Mouse (Mus musculus) layer of hippocampus, adult 11-12 months (tissue): ENCODE measurements around the gene Nr2e3.
"Not testable (repeated sequence)": the region's sequence is repeated elsewhere in the genome, so short reads cannot be mapped to it uniquely, and the experiment has no call there.

Experiments
- DNase-seq: peaks from one replicate; pipeline ENCODE4 v3.0.0; 2022; ENCODE audit warnings: low spot score

Gene Nr2e3

DNA sequence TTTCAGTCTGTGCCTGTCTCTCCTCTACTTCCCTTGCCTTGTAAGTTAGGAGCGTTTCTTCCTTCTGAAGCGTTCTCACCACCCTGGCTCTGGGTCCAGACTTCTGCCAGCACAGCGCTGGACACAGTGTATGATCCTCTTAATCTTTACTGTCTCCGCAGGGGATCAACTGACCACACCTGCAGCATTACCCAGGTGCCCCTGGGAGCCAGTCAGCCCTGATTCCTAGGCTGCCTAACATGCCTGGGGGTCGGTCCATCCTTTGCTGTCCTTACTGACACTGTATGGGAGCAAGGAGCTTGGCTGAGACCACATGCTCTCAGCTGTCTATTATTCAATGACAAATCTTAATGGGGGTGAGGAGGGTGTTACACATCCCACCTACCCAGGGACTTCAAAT, 10.5 kb downstream of the Nr2e3 start:
- no peak for DNase-seq

DNA sequence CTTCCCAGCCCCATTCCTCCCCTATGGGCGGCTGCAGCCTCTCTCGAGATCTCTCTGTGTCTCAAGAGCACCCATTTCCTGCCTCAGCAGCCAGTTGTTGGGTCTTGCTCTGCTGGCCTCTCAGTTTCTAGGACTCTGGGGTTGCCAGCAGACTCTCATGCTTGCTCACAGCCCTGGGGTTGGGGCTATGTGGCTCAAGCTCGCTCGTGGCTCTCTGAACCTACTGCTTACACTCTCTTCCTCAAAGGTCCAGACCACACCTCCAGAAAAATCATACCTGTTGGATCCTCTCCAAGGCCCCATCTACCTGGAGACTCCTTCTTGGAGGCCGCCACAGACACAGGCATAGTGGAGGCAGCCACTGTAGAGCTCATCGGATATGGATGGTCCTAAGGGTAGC, 10.9 kb downstream of the Nr2e3 start:
- no peak for DNase-seq

DNA sequence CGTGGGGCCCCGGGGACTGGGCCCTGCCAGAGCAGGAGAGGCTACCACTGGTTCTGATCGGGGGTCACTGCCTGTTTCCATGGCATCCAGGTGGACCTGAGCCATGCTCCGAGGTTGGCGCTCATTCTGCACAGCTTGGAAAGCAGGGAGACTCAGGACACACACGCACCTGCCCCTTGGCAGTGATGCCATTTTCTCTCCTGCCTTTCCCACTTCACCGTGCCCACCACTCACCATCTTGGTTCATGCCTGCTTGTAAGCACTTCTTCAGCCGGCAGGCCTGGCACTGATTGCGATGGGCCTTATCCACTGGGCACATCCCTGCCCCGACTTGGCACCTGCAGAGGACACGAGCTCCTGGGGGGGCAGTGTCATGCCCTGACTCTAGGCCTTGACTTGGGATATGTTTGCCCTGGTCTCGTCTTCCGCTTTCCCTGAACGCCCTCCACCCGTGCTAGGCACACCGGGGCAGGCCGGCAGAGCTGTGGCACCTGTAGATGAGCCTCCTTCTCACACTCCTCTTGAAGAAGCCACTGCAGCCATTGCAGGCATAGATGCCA, 11.7 kb downstream of the Nr2e3 start:
- DNase-seq = no peak

DNA sequence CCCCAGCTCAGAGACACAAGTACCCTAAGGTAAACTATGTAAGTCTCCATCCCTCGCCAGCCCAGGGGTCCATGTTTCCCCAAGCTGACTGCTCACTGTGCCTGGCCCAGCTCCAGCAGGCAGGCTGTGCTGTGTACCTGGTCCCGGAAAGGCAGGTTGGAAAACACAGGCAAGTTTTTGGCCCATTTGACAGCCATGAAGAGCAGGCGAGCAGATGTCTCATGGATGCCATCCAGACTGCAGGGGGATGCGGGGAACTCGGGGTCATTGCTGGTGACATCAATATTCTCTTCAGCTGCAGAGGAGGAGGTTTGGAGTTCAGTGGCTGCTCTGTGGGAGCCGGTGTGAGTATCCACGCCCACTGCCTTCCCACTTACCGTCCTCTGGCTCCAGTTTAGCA, 12.2 kb downstream of the Nr2e3 start:
- no peak for DNase-seq

DNA sequence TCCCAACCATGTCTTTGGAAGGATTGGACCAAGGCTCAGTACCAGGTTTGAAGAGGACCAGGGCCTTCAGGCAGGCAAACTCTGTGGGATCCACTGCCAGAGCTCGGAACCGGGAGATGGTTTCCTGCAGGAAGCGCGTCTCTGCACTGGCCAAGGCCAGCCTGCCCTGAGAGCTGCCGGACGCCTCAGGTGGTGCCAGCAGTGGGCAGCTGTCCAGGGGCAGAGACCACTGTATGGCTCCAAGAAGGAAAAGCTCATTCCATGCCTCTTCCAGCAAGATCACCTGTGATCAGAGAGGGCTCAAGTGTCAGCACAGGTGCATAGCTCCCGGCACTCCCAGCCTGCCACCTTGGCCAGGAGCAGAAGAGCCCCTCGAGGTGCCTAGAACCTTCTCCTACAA, 13.2 kb downstream of the Nr2e3 start:
- DNase-seq = no peak

DNA sequence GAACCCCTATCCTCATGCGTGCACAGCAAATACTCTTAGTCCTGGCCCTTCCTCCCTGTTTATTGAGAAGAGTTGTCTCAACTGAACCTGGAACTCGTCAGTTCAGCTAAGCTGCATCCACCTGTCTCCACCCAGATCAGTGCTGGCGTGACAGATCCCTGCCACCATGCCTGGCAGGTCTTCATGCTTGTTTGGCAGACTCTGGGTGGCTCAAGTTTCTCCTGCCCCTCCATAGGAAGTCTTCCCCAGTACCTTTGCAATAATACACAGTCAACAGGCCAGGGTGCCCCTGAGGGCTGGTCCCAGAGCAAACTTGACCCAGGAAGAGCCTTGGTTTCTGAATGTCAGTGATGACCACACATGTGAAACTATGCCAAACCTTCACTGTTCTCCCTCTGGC, 15.2 kb downstream of the Nr2e3 start:
- DNase-seq = no peak

DNA sequence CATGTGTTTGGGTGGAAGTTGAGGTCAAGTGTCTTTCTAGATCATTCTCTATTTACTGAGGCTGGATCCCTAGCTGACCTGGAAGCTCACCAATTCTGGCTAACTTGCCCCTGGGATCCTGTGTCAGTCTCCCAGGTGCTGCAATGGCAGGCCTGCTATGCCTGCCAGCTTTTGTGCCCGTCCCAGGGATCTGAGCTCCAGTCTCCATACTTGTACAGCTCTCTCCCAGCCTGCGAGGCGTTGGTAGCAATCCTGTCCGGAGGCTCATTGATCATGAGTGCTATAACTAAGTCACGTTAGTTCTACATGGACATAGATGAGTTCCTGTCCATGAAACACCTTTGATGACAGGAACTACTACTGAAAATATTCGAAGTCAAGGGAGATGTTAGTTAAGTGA, 16.6 kb downstream of the Nr2e3 start:
- DNase-seq = no peak

DNA sequence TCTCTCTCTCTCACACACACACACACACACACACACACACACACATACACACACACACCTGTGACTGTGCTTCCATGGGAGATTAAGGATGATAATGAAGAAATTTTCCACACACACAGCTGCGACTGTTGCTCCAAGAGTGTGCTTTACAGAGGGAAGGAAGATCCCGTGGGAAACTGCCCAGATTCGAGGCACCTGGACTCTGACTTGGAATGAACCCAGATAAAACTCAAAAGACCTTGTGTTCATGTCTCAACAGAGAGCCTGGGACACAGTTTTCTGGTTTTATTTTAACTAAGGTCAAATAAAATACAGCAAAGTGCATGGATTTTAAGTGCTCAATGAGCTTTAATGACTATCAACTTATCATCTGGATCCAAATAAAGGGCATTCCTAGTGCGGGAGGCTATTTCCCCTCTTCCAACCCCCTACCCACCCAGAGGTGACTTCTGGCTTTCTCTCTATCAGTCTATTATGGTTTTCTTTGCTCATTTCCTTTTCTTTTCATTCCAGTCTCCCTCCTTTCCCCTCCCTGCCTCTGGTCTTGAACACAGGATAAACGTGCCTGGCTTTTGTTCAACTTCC, 17.9 kb downstream of the Nr2e3 start:
- no peak for DNase-seq

DNA sequence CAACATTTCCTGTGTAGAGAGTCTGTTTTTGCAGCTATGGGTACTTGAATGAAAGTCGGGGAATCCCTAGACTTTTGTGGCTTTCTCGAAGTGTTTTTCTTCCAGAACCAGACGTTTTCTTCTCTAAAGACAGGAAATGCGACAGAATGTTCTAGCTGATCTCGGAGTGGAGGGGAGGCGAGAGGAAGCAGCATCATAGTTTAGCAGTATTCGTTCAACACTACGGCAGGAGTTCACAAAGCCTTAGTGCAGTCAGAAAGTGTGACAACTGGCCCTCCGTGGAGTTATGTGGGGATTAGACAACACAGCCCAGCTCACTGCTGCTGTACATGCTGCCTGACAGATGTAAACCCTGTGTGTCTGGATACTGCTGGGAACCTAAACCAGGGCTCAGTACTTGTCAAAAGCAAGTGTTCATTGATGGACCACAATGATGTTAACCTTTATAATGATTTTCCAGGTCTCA, 18.5 kb downstream of the Nr2e3 start:
- no peak for DNase-seq

DNA sequence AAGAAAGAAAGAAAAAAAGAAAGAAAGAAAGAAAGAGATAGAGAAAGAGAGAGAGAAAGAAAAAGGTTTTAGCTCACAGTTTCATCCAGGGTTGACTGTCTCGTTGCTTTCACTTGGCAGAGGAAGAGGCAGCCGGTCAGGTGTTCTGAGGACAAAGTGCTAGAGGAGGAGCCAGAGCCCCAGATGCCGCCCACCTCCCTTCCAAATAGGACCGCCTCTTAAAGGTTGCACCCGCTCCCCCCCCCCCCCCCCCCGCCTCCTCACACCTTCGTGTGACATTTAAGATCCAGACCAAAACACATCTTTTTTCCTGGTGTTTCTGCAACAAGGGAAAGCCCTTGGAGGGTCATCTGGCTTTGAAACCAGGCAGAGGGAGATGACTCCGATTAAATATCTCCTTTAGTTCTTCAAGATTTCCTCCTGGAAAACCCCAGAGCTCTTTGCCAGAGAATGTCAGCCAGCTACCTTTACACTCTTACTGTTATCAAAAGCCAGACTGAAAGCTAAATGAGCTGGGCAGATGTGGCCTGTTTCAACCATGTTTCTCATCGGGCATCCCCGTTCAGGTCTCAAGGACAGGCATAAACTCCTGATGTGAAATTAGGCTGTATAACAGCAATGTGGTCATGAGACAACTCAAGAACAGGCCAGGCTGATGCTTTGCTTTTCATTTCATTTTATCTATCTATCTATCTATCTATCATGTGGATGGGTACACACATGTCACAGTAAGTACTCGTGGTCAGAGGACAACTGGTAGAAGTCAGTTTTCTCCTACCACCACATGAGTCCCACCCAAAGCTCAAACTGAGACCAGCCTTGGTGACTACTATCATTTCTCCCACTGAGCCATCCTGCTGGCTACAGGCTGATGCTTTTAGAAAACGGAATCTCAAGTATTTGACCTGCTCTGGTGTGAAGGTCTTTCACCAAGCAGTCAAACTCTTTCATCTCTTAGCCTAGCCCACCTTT, 19.3 kb downstream of the Nr2e3 start:
- DNase-seq = no peak

DNA sequence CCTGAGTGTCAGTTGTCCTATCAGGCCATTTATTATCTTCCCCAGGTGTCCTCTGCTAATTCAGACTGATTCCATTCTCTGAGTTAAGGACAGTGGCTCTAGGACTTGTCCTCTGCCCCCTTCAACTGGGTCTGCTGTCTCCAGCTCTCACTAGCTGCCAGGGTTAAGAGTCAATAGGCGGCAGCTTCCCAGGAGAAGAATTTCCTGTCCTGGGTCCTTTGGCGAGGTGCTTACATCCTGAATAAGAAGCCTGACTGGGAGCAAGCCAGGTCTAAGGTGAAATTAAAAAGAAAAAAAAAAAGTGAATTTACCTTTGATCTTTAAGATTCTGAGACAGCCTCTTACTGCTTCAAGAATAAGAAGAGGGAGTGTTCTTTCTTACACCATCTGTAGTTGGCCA, 20.8 kb downstream of the Nr2e3 start:
- no peak for DNase-seq

DNA sequence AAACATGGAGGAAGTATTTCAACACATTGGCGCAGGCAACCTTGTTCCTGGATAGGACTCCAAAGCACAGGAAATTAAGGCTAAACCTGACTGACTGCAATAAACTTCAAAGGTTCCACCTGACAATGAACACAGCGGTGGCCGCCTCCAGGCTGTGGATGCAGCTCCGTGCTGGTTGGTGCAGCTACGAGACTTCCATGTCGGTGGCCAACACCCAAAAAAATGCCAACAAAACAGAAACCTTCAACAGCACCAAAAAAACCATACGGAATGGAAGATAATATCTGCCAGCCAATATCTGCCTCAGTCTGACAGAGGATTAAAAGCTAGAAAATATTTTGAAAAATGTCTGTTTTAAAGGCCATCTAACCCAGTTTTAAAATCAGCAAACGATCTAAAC, 21.9 kb downstream of the Nr2e3 start:
- DNase-seq = no peak

DNA sequence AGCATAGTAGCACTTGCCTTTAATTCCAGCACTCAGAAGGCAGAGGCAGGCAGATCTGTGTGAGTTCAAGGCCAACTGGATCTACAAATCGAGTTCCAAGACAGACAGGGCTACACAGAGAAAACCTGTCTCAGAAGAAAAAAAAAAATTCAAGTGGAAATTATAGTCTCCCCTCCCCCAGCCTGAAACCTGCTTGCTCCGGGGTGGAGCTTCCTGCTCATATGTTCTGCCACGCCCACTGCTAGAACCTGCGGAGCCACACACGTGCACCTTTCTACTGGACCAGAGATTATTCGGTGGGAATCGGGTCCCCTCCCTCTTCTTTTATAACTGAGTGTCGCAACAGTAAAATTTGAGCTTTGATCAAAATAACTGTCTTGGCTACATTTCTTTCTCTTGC, 24.6 kb downstream of the Nr2e3 start:
- not testable (repeated sequence) for DNase-seq

DNA sequence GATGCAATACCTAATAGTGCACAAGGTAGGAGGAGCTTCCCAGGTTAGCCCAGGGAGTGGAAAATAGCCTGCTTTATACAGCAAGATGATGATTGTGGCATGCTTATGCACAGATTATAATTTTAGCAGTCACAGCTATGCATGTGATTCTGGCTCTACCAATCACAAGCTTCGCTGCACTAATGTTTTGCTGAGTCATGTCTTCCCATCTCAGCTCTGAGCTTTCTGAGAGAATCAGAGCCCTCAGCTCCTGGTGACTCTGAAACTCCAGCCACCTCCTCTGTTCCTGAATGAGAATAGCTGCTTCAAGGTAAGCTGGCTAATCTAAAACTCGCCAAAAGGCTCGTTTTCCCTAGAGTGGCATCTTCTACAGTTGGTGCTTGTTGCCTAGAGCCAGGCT, 30.2 kb downstream of the Nr2e3 start:
- no peak for DNase-seq

DNA sequence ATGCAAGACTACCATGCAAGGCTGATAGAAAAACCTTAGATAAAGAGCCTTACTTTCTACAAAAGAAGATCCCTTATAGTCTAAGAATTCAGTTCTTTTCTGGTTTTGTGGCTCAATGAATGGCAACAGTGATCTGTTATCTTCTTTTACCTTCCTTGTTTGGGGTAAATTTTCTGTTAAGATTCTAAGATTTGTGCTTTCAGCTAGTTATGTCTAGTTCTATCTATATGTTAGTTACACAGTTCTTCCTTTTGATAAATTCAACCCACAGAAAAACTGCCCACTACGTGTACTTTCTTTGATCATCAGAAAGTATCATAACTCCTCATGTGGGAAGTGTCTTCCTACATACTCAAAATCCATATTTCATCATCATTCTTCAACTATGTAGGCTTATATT, 45.7 kb downstream of the Nr2e3 start:
- no peak for DNase-seq

DNA sequence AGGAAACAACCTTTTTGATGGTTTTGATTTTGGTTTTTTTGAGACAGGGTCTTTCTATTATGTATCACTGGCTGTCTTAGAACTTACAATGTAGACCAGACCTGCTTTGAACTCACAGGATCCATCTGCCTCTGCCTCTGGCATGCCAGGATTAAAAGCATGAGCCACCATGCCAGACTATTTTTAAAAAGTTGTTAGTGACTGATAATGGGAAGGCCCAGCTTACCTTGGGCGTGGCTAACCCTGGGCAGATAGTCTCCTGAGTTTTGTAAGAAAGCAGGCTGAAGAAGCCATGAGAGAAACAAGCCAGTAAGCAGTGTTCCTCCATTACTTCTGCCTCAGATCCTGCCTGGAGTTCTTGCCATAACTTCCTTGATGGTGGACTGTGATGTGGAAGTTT, 57.1 kb downstream of the Nr2e3 start:
- no peak for DNase-seq
